Mouse (Mus musculus) adrenal gland, postnatal 25 days (tissue): ENCODE measurements at regions not wholly inside any gene's neighbourhood (a gene's known extent, or its start where the extent isn't known, plus 50 kb on each side); places are given as distances from the start of the nearest gene placed in this dataset.

Experiments
- DNase-seq: peaks from one replicate; pipeline ENCODE4 v3.0.0; 2021; ENCODE audit warnings: mixed read lengths

DNA sequence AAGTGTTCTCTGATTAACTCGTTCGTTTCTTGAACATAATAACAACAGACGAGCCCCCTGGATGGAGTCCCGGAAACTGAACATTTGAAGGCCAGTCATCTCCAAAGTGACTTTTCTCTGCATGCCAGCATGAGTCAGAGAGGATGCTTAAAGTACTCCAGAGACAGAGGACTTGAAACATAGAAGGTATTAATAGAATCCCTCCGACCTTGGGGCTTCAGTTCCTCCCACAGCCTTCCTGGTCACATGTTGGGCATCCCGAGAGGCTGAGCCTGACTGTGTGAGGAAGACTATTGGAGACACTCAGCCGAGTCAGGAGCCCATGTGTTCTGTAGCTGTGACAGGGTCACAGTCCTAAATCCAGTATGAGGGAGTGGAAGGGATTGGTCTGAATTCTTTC, 232.7 kb upstream of the Serp2 start:
- DNase-seq: peak; percentile 25

DNA sequence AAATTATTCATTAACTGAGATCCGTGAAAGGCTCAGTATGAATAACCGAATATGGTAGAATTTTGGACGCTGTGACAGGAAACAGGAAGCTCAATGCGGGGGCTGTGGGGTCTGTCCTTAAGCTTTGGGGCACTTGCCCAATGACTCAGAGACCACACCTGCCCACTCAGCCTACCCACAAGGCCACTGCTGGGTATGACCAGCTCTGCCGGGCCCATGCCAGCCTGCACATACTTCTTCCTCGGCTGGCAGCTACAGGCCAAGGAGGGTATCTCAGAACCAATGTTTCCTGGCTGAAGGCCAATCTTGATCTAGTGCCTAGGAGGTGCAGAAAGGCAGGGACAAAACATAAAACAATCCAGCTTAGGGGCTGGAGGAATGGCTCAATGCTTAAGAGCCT, 230.9 kb upstream of the Serp2 start:
- peak; percentile 41 for DNase-seq

- DNase-seq: no peak
These were observed 229.5 kb upstream of the Serp2 start for GRCm38 (mm10) chr14:76786214-76786613.

DNA sequence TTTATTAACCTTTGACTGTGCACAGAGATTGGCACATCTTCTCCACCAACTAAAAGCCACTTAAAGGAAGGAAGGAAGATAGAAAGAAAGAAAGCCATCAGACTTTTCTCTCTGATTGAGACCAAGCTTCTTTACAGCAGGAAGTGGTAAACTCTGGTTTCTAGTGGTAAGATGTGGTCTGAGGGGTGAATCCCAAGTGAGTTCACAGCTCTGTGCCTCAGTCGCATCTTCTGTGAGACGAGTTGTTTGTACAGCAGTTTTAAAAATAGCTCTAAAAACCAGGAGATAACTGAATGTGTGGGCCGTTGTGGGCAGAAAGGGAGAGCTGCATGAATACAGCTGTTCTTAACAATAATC, 224.8 kb upstream of the Serp2 start:
- no peak for DNase-seq

DNA sequence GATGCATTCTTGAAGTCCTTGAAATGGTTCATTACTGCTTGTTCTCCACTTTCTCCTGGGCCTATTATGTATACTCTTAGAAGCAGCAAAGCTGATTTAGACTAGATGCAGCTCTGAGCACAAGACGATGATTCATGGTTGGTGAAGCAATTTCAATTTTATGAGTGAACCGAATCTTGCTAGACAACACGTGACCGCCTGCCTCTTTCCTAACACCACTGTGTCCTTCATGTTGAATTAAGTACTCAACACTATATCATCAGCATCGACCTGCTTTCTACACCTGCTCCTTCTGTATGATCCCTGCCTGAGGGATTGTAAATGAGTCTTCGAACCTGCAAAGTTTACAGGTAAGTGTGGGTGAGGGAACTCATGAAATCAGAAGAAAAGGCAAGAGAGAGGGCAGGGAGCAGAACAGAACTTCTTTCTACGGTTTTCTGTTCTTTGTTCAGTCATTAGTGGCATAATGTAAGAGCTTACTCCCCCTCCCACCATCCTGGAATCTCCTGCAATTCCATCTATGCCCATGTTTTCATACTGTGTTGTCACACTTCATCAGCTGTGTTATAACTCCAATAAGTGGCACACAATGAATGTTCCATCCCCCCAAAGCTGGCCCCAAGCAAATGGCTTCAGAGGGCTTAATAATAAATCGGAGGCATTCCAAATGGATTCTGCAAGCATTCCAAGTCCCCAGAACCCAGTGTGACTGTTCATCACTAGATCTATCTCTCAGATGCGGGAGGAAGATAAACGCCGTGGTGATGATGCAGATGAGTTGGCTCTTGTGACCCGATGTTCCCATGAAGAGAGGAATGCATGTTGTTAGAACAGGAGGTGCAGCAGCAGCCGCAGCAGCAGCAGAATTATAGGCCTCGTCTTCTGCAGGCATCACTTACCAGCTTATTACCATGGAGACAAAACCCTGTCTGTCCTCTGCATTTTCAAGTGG, 224.2 kb upstream of the Serp2 start:
- DNase-seq: peak; percentile 27

DNA sequence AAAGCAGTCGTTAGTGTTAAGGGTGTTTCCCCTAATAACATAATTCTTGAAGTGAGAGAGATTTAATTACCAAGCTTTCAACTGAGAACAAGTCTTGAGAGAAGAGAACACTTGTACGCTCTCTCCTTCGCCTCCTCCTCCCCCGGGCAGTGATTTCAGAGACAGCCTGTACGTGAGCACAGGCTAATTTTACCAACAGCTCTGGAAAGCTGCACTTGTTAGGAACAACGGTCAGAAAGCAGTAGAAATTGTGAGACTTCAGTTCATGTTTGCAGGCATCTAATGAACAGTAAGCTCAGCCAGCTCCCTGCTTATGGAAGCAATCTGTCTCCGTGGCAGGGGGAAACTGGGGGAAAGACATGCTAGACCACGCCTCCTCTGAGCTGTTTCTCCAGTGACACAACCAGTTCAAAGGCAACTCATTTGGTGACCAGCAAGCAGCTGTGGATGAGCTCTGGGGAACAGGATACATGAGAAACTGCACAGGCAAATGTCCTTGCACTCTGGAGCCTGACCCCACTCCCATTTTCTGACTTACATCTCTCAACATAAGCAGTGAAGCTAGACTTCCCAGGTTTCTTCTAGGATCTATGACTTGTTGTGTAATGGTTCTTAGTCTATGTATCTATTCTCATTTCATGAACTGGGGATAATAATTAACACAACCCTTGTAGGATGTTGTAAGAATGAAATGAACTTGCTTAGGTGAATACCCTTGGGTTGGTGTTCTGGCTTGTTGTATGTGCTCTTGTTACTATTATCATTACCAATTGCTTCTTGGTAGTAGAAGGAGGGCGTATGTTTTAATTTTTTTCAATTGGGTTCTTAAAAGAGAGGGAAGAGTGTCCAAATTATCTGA, 222.1 kb upstream of the Serp2 start:
- peak; percentile 29 for DNase-seq

DNA sequence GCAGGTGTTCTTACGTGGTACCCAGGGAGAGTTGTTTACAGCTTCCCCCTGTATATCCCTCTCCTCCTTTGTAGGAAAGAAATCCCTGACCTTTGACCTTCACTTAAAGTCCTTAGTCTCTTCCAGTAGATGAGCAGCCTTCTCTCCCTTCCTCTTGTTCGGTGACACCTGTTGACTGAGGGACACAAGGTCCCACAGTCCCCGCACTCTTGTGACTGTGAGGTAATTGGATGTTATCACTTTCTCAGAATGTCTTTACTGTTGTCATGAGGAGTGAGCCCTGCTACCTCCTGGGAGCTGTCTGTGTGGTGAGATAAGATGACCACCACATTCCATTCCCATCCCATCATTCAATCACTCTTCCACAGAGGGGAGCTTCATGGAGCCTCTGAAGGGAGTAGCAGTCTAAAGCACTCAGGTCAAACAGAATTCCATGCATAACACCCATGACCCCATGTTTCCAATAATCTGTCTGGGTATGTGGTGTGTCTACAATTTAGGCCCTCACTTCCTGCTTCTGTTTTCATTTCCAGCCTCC, 218.8 kb upstream of the Serp2 start:
- no peak for DNase-seq

DNA sequence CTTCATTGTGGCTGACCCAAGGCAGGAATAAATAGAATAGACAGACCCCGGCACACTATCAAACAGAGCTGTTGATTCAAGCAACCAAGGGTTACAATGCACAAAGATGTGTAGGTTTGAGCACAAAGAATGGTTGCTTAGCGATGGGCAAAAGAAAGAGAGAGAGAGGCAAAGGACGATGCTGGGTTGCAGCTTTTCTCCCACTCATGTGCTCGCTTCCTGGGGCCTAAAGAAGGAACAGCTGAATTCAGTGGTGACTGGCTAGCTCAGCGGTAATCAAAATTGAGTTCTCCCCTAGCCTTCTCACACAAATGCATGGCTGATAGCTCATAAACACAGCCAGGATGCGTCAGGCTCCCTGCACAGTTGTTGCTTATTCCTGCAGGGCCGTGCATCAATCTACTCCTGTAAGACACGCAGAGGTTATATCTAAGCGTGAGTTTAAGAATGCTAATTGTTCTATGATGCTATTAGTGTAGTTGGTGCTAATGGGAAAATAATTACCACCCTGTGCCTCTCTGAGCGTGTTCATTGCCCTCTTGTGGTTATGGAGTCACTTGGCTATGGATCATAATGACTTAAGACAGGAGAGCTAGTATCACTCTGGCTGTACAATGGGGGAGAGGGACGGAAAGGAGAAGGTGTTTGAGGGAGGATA, 216.2 kb upstream of the Serp2 start:
- DNase-seq: no peak

- DNase-seq: no peak
These were observed 213.4 kb upstream of the Serp2 start for GRCm38 (mm10) chr14:76770106-76770505.

GRCm38 (mm10) chr14:76767301-76767700, 210.6 kb upstream of the Serp2 start:
- DNase-seq: no peak

GRCm38 (mm10) chr14:76766186-76766713, 209.6 kb upstream of the Serp2 start:
- DNase-seq: no peak

- no peak for DNase-seq
These were observed 208.4 kb upstream of the Serp2 start for GRCm38 (mm10) chr14:76765094-76765504.

DNA sequence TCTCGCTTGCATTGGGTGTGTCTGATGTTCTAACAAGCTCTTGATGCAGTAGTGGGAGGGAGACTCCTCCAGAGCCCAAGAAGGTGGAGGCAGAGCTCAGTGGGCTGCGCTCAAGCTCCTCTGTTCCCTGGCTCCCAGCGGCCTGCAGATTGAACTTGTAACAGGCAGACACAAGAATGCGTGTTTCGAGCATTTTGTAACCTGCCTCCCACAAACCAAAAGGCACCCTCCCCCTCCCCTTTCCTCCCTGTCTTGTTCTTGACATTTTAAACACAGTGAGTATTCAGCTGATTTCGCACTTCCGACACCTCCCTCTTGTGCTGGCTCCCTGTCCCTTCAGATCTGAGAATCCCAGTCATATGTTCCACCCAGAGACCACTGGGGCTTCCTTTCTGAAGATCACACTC, 207.7 kb upstream of the Serp2 start:
- DNase-seq: no peak

DNA sequence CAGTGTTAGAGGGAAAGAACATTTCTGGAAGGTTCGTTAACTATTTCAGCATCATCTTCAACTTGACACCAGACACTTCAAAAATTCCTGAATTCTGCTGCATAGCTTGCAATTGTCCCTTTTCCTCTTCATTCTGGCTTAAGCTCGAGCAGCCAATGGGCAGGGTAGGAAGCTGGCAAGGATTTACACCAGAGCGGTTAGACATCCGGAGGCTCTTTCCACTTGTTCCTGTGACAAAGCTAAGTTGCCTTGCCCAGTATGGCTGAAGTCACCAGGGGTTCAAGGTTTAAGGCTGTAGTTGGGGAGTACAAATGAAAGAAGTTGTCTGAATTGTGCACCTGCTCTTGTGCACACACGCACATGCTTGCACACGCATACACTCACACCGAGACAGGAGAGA, 206.8 kb upstream of the Serp2 start:
- no peak for DNase-seq

GRCm38 (mm10) chr14:76762777-76763176, 206.1 kb upstream of the Serp2 start:
- no peak for DNase-seq

- peak; percentile 51 for DNase-seq
These were observed 205.0 kb upstream of the Serp2 start for GRCm38 (mm10) chr14:76761691-76762090.

DNA sequence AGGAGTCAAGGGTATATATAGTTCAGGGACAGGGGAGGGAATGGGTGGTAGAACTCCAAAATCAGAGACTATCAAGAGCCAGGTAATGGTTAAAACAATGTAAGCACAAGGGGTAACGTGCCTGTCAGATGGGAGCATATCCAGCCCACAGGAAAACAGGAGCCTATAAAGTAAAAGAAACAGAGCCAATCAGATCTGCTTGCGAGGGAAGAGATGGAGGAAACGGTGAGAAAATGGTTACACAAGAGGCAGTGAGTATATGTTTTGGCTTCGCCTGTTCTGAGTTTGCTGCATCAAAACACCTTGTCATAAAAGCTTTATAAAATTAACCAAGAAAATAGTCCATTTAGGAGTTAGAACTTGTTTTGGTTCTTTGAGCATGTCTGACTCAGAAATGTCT, 204.6 kb upstream of the Serp2 start:
- DNase-seq: no peak

DNA sequence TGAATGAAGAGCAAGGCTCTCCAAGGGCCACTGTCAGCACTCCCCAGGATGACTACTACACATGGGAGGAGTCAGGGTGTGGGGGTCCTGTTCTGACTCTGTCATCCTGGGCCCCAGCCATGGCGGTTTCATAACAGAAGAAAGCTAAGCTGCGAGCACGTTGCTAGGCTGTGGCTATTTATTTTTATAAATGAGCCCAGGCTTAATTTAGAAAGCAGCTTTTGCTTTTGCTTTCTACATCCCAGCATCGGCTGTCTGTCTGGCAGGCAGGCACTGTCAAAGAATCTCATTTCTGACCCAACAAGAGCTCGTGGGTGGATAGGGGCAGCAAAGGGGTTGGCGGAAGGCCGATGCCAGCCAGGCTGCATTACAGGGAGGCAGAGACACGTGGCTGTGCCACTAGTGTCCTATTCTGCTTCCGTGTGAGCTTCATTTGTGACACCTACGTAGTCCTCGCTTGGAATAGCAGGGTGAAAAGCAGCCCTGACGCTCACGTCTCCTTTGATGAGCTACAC, 203.9 kb upstream of the Serp2 start:
- DNase-seq: peak; percentile 53

- no peak for DNase-seq
These were observed 202.7 kb upstream of the Serp2 start for GRCm38 (mm10) chr14:76759377-76759776.

DNA sequence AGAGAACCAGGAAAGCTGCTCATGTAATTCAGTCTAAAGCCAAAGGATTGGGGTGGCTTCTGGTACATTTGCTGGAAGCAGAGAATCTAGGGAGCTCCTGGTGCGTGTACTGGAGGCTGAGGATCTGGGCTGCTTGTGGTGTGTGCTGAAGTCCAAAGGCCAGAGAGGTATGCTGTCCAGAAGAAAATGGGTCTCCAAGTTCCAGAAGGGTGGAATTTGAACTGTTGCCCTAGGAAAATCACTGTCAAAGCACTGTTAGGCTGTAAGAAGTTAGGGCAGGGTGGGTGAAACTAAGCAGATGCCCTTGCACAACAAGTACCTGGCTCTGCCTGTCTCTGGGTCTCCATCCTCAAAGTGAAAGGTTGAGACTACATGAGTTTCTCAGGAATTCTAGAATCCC, 201.9 kb upstream of the Serp2 start:
- DNase-seq: no peak

DNA sequence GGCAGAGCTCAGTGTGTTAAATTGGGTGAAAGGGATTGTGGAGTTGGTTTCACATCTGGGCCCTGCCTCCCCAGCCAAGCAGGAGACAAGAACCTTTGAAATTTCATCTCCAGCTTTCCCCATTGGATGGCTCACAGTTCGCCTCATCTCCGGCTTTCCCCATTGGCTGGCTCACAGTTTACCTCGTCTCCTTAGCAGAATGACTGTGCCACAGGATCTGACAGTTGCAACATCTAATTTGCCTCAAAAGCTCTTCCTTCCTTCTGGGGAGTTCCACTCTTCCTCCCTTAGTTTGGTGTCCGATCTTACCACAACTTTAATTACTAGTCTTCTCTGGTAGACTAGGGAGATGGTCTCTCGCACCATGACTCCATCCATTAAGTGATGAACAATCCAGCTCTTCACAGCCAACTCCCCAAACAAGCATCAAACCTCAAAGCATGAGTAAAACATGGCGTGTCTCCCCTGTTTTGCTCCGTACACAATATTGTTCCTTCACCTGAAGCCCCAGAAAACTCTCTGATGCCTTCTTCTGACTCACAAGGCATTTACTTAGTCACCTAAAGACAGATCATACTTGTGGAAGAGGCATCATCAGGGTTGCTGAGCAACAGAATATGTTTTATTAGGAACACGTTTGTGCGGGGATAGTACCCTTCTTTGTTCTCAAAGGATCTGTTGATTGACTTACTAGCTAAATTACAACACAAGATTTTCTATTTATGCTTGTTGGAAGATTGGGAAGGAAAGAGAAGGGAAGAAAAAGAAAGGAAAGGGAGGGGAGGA, 199.1 kb upstream of the Serp2 start:
- DNase-seq: no peak
